Mouse (Mus musculus) CH12.LX (cell line): ENCODE data around the gene Pmpca. TPM values are rescaled to one million over a fixed set of nuclear protein-coding genes. Genes with fewer than 3 reads are reported as not detected.
A peak's percentile ranks its signal among the peaks of the same experiment; 100 is the strongest.

Experiments
- DNase-seq: peaks from one replicate; pipeline ENCODE4 v3.0.0-alpha.2; 2013; ENCODE audit errors: extremely low read depth
- H3K27ac ChIP-seq: 2 replicates; pipeline ENCODE4 v1.5.1; 2012; ENCODE audit warnings: low read depth, mild to moderate bottlenecking, control low read depth, moderate library complexity; ENCODE audit not compliant: insufficient read depth
- H3K27me3 ChIP-seq: replicated peaks from 2 replicates; pipeline ENCODE3; 2012; ENCODE audit warnings: inconsistent platforms
- H3K36me3 ChIP-seq, 2 experiments: replicated peaks in 1 of 2; 2 replicates each; pipeline versions ENCODE3 to v1.6.1; 2012; ENCODE audit warnings: inconsistent platforms in 1 of 2, low read length in 1 of 2, mild to moderate bottlenecking in 1 of 2, mixed read lengths in 1 of 2, moderate library complexity in 1 of 2; ENCODE audit not compliant: control insufficient read depth in 1 of 2, insufficient read depth in 1 of 2
- H3K4me1 ChIP-seq, 2 experiments: 2 replicates each; pipeline ENCODE4 v1.6.1; 2012; ENCODE audit warnings: inconsistent platforms in 1 of 2, moderate library complexity in 1 of 2; ENCODE audit not compliant: insufficient read depth in 2 of 2, control insufficient read depth in 1 of 2
- H3K4me2 ChIP-seq: 2 replicates; pipeline ENCODE4 v1.6.1; 2012; ENCODE audit warnings: low read depth, mild to moderate bottlenecking, control low read depth; ENCODE audit not compliant: poor library complexity, insufficient read depth, severe bottlenecking
- H3K4me3 ChIP-seq, 3 experiments: fragments of 150-350 bp in 1 of 3; sonication (generic) in 1 of 3; replicated peaks in 1 of 3; 2 replicates each; pipeline versions ENCODE3 to v1.5.1; 2011 to 2012; ENCODE audit warnings: low read depth in 2 of 3, low read length in 2 of 3, mild to moderate bottlenecking in 2 of 3, moderate library complexity in 2 of 3, control low read depth in 1 of 3, improper control_type of control experiment in 1 of 3, inconsistent platforms in 1 of 3, mixed read lengths in 1 of 3; ENCODE audit not compliant: poor library complexity in 1 of 3
- H3K79me2 ChIP-seq: replicated peaks from 2 replicates; pipeline ENCODE4 v1.6.1; 2012; ENCODE audit warnings: mild to moderate bottlenecking, moderate library complexity; ENCODE audit not compliant: control insufficient read depth, poor library complexity, insufficient read depth, severe bottlenecking; ENCODE audit errors: extremely low read depth
- H3K9ac ChIP-seq: 2 replicates; pipeline ENCODE4 v1.6.1; 2012; ENCODE audit warnings: low read depth, mild to moderate bottlenecking, control low read depth, moderate library complexity; ENCODE audit not compliant: insufficient read depth
- H3K9me3 ChIP-seq: replicated peaks from 2 replicates; pipeline ENCODE3; 2012; ENCODE audit warnings: low read length, inconsistent platforms, mixed read lengths
- BHLHE40 ChIP-seq: IDR thresholded peaks from 2 replicates; pipeline ENCODE4 v1.6.1; 2011; ENCODE audit warnings: mild to moderate bottlenecking, low read depth, low read length, improper control_type of control experiment
- CHD1 ChIP-seq: IDR thresholded peaks from 2 replicates; pipeline ENCODE4 v1.6.1; 2012; ENCODE audit warnings: low read depth, low read length, improper control_type of control experiment, inconsistent platforms
- CHD2 ChIP-seq: IDR thresholded peaks from 2 replicates; pipeline ENCODE4 v1.6.1; 2011; ENCODE audit warnings: low read length, improper control_type of control experiment
- E2F4 ChIP-seq: IDR thresholded peaks from 2 replicates; pipeline ENCODE4 v1.6.1; 2011; ENCODE audit warnings: low read depth, low read length, improper control_type of control experiment; ENCODE audit not compliant: insufficient replicate concordance
- JUN ChIP-seq: IDR thresholded peaks from 2 replicates; pipeline ENCODE4 v1.6.1; 2011; ENCODE audit warnings: low read depth, mild to moderate bottlenecking, low read length, improper control_type of control experiment, moderate library complexity; ENCODE audit not compliant: insufficient read depth
- MAFK ChIP-seq: IDR thresholded peaks from 2 replicates; pipeline ENCODE4 v1.6.1; 2011; ENCODE audit warnings: low read length, improper control_type of control experiment; ENCODE audit not compliant: insufficient replicate concordance
- MYC ChIP-seq: IDR thresholded peaks from 2 replicates; pipeline ENCODE4 v1.6.1; 2011; ENCODE audit warnings: low read depth, mild to moderate bottlenecking, improper control_type of control experiment, low read length
- NRF1 ChIP-seq: IDR thresholded peaks from 2 replicates; pipeline ENCODE4 v1.6.1; 2014; ENCODE audit warnings: low read depth, mild to moderate bottlenecking, inconsistent platforms, low read length, improper control_type of control experiment, moderate library complexity
- RCOR1 ChIP-seq: conservative IDR thresholded peaks from 2 replicates; pipeline ENCODE4 v1.6.1; 2012; ENCODE audit warnings: low read depth, mild to moderate bottlenecking, inconsistent platforms, low read length, improper control_type of control experiment
- SIN3A ChIP-seq: IDR thresholded peaks from 2 replicates; pipeline ENCODE4 v1.6.1; 2012; ENCODE audit warnings: low read length, improper control_type of control experiment, inconsistent platforms
- TBP ChIP-seq: conservative IDR thresholded peaks from 2 replicates; pipeline ENCODE4 v1.6.1; 2011; ENCODE audit warnings: low read depth, low read length, improper control_type of control experiment
- UBTF ChIP-seq: IDR thresholded peaks from 2 replicates; pipeline ENCODE4 v1.6.1; 2012; ENCODE audit warnings: low read depth, mild to moderate bottlenecking, inconsistent platforms, low read length, improper control_type of control experiment, moderate library complexity
- ZC3H11A ChIP-seq: IDR thresholded peaks from 2 replicates; pipeline ENCODE4 v1.6.1; 2012; ENCODE audit warnings: low read depth, mild to moderate bottlenecking, inconsistent platforms, low read length, improper control_type of control experiment
- ZMIZ1 ChIP-seq: IDR thresholded peaks from 2 replicates; pipeline ENCODE4 v1.6.1; 2012; ENCODE audit warnings: low read depth, mild to moderate bottlenecking, inconsistent platforms, low read length, improper control_type of control experiment
- ZNF384 ChIP-seq: IDR thresholded peaks from 2 replicates; pipeline ENCODE4 v1.6.1; 2012; ENCODE audit warnings: low read depth, low read length, improper control_type of control experiment, inconsistent platforms
- dilution Hi-C: fragments of 300-500 bp; cut with MboI; formaldehyde crosslinking; loops from 2 replicates; pipeline ENCODE4 v1.14.3; 2020; ENCODE audit warnings: low sequenced_read_pairs; ENCODE audit not compliant: extremely low pct_unique_long_range_greater_than_20kb, extremely low pct_ligation_motif_present
- in situ Hi-C: fragments of 300-500 bp; cut with MboI; formaldehyde crosslinking; loops from 3 replicates; pipeline ENCODE4 v1.14.3; 2019; ENCODE audit warnings: low sequenced_read_pairs, low pct_ligation_motif_present, low pct_unique_long_range_greater_than_20kb, mixed read lengths
- polyA plus RNA-seq: library from polyadenylated mRNA; unstranded; fragments of >175 nt; gene quantifications from 2 replicates; pipeline ENCODE4 v1.2.1, GENCODE M21; 2012; ENCODE audit warnings: low read depth; ENCODE audit not compliant: insufficient read length
- total RNA-seq, 2 experiments: library from RNA; depleted of rRNA; stranded (reverse); fragments of 300-350 nt in 1 of 2; fragments of >200 nt in 1 of 2; gene quantifications; 2 replicates each; pipeline ENCODE4 v1.2.3; 2012 to 2014

The Pmpca gene
- total and polyA plus RNA-seq, 3 experiments = 74.7 to 143 (median 79.5) TPM

DNA sequence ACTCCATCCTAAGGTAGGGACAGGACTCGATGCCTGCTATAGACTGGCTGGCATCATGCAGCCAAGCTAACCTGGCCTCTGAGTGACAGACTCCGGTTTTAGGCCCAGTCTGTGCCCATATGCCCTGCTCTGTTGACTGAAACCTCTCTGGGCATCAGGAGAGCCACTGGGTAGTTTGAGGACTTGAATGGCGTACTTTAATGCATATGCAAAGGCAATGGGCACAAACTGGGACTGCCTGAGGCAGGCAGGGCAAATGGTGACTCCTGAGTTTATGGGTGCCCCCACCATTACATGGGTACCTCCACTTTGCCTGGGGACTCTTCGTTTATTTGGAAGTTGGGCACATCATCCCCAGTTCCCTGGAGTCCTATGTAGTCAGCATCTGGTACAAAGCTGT is 57.5 kb downstream of the Pmpca start:
- Histone ChIP-seq H3K27ac (no peak overlapping the region), H3K36me3 (peaks cover 2 to 26% of the 10 kb centered on the region in 2 experiments), H3K27me3 (no peaks in the 10 kb centered on the region), H3K4me3 (peak overlapping the region; percentile 42 to 87 (median 74)), H3K9me3 (no peaks in the 10 kb centered on the region), H3K9ac (peak overlapping the region; percentile 45), H3K4me1 (peaks cover 9 to 41% of the 10 kb centered on the region in 2 experiments), H3K4me2 (peak overlapping the region; percentile 40), H3K79me2 (peaks cover 25% of the 10 kb centered on the region)
- dilution Hi-C loops (no loop called here), in situ Hi-C loops (no loop called here)
- TF ChIP-seq UBTF (no peak), RCOR1 (no peak), ZMIZ1 (no peak), CHD2 (no peak), TBP (no peak), JUN (no peak), ZC3H11A (no peak), BHLHE40 (no peak), CHD1 (no peak), E2F4 (no peak), ZNF384 (no peak), MAFK (no peak), NRF1 (no peak), MYC (no peak), SIN3A (no peak)
- DNase-seq = no peak

Other genes starting within 250 kb of the Pmpca start
- gene Lhx3, start 181.1 kb upstream of the Pmpca start, total RNA-seq (2012; rRNA removed) = not detected in 2 replicates
- not detected in 2 replicates for gene Lhx3, start 181.1 kb upstream of the Pmpca start, total RNA-seq (2014; rRNA removed)
- not detected in 2 replicates for gene Lhx3, start 181.1 kb upstream of the Pmpca start, polyA plus RNA-seq
- gene Qsox2, start 151.8 kb upstream of the Pmpca start, total RNA-seq (2012; rRNA removed) = 10.2 and 11.5 TPM in 2 replicates
- 9.3 and 9.5 TPM in 2 replicates for gene Qsox2, start 151.8 kb upstream of the Pmpca start, total RNA-seq (2014; rRNA removed)
- 5.2 and 6.4 TPM in 2 replicates for gene Qsox2, start 151.8 kb upstream of the Pmpca start, polyA plus RNA-seq
- not detected in 2 replicates for gene Ccdc187, start 94.8 kb upstream of the Pmpca start, total RNA-seq (2012; rRNA removed)
- gene Ccdc187, start 94.8 kb upstream of the Pmpca start, total RNA-seq (2014; rRNA removed) = not detected in 2 replicates
- gene Ccdc187, start 94.8 kb upstream of the Pmpca start, polyA plus RNA-seq = not detected in 2 replicates
- gene Gpsm1, start 73.8 kb upstream of the Pmpca start, total RNA-seq (2012; rRNA removed) = 5.4 and 8.1 TPM in 2 replicates
- gene Gpsm1, start 73.8 kb upstream of the Pmpca start, total RNA-seq (2014; rRNA removed) = 2.2 and 3.2 TPM in 2 replicates
- 3.0 and 3.6 TPM in 2 replicates for gene Gpsm1, start 73.8 kb upstream of the Pmpca start, polyA plus RNA-seq
- 17.1 and 20.3 TPM in 2 replicates for gene Dnlz, start 37.2 kb upstream of the Pmpca start, total RNA-seq (2012; rRNA removed)
- gene Dnlz, start 37.2 kb upstream of the Pmpca start, total RNA-seq (2014; rRNA removed) = 15.1 TPM in 2 replicates
- 16.5 and 17.8 TPM in 2 replicates for gene Dnlz, start 37.2 kb upstream of the Pmpca start, polyA plus RNA-seq
- 0.42 and 0.59 TPM in 2 replicates for gene Card9, start 28.4 kb upstream of the Pmpca start, total RNA-seq (2012; rRNA removed)
- 0.15 and 0.32 TPM in 2 replicates for gene Card9, start 28.4 kb upstream of the Pmpca start, total RNA-seq (2014; rRNA removed)
- gene Card9, start 28.4 kb upstream of the Pmpca start, polyA plus RNA-seq = 0.38 and 0.44 TPM in 2 replicates
- gene Snapc4, start 8.7 kb upstream of the Pmpca start, total RNA-seq (2012; rRNA removed) = 42.7 and 53.3 TPM in 2 replicates
- 15.3 and 18.0 TPM in 2 replicates for gene Snapc4, start 8.7 kb upstream of the Pmpca start, total RNA-seq (2014; rRNA removed)
- gene Snapc4, start 8.7 kb upstream of the Pmpca start, polyA plus RNA-seq = 47.1 and 48.0 TPM in 2 replicates
- 41.9 and 56.9 TPM in 2 replicates for gene Entr1, start within 50 bp of the Pmpca start, total RNA-seq (2012; rRNA removed)
- 53.8 and 62.3 TPM in 2 replicates for gene Entr1, start within 50 bp of the Pmpca start, total RNA-seq (2014; rRNA removed)
- 51.9 and 57.3 TPM in 2 replicates for gene Entr1, start within 50 bp of the Pmpca start, polyA plus RNA-seq
- 9.6 and 12.1 TPM in 2 replicates for gene Inpp5e, start 19.9 kb downstream of the Pmpca start, total RNA-seq (2012; rRNA removed)
- gene Inpp5e, start 19.9 kb downstream of the Pmpca start, total RNA-seq (2014; rRNA removed) = 4.8 and 5.2 TPM in 2 replicates
- gene Inpp5e, start 19.9 kb downstream of the Pmpca start, polyA plus RNA-seq = 10.2 and 13.4 TPM in 2 replicates
- 31.8 and 36.3 TPM in 2 replicates for gene Sec16a, start 55.9 kb downstream of the Pmpca start, total RNA-seq (2012; rRNA removed)
- gene Sec16a, start 55.9 kb downstream of the Pmpca start, total RNA-seq (2014; rRNA removed) = 22.5 and 22.8 TPM in 2 replicates
- 28.6 and 38.9 TPM in 2 replicates for gene Sec16a, start 55.9 kb downstream of the Pmpca start, polyA plus RNA-seq
- 11.4 and 13.1 TPM in 2 replicates for gene Notch1, start 127.3 kb downstream of the Pmpca start, total RNA-seq (2012; rRNA removed)
- gene Notch1, start 127.3 kb downstream of the Pmpca start, total RNA-seq (2014; rRNA removed) = 0.86 and 0.98 TPM in 2 replicates
- gene Notch1, start 127.3 kb downstream of the Pmpca start, polyA plus RNA-seq = 2.7 and 3.8 TPM in 2 replicates
- gene Egfl7, start 190.7 kb downstream of the Pmpca start, total RNA-seq (2012; rRNA removed) = 35.0 and 39.3 TPM in 2 replicates
- gene Egfl7, start 190.7 kb downstream of the Pmpca start, total RNA-seq (2014; rRNA removed) = 18.9 and 20.1 TPM in 2 replicates
- 21.4 and 24.7 TPM in 2 replicates for gene Egfl7, start 190.7 kb downstream of the Pmpca start, polyA plus RNA-seq
- not detected in 2 replicates for gene Gm20532, start 197.3 kb downstream of the Pmpca start, total RNA-seq (2012; rRNA removed)
- not detected in 2 replicates for gene Gm20532, start 197.3 kb downstream of the Pmpca start, total RNA-seq (2014; rRNA removed)
- gene Gm20532, start 197.3 kb downstream of the Pmpca start, polyA plus RNA-seq = not detected in 2 replicates
- gene Agpat2, start 215.1 kb downstream of the Pmpca start, total RNA-seq (2012; rRNA removed) = 11.1 and 14.2 TPM in 2 replicates
- 8.6 and 10.6 TPM in 2 replicates for gene Agpat2, start 215.1 kb downstream of the Pmpca start, total RNA-seq (2014; rRNA removed)
- gene Agpat2, start 215.1 kb downstream of the Pmpca start, polyA plus RNA-seq = 9.5 TPM in 2 replicates
- gene Fam69b, start 239.1 kb downstream of the Pmpca start, total RNA-seq (2012; rRNA removed) = 0.88 and 1.2 TPM in 2 replicates
- 0.16 TPM in 1 of 2 replicates, not detected in the other for gene Fam69b, start 239.1 kb downstream of the Pmpca start, total RNA-seq (2014; rRNA removed)
- gene Fam69b, start 239.1 kb downstream of the Pmpca start, polyA plus RNA-seq = not detected in 2 replicates